Mouse (Mus musculus): ENCODE data around the gene Cyp2j5.
A peak's percentile ranks its signal among the peaks of the same experiment; 100 is the strongest.
"Not testable (repeated sequence)": the region's sequence is repeated elsewhere in the genome, so short reads cannot be mapped to it uniquely, and the experiment has no call there.

Cyp2j5 gene

DNA sequence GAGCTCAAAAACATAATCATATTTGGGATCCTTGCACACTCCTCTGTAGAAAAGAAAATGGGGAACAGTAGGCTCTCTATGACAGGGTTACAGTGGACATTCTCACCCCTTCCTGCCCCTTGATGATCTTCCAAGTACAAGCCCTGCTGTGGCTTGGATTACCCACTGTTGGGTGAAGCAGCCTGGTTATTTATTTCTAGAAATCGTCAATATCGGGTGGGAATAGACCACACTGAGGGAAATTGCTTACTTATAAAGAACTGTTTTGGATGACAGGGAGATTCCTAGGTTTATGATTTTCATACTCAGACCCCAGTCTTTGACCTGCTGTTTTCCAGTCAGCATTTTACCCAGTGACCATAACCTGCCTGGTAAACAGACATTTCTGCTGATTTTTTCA is at the start of gene Cyp2j5:
Gene Cyp2j5, minus strand, starts transcription at position 164 of the 400 bp plus-strand sequence.
- no peak for DNase-seq

DNA sequence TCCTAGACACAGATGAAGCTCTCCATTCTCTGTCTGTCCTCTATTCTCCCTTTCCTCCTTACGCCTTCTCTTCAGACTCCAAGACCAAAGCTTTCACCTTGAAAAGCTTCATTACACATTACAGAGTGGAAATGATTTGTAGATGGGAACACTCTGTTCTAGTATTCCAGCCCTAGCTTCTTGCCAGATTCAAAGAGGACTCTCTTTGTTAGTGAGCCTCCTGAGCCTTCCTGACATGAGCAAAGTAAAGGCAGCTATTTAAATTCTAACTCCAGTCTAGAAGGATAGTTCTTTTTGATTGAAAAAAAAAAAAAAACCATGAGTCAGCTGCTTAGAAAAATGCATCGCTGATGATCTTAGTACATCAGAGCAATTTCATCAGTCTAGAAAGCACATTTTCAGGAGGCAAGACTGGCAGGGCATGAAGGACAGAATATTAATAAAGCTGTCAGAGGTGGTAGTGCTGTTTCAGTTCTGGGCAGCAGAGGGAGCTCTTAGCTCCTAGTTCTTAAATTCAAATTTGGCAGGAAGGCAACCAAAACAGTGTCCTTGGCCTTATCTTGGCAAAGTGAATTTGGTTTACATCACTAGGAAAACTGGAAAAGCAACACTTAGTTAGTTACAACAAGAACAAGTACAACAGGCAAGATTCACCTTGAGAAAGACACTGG is 41.5 kb upstream of the Cyp2j5 start:
- DNase-seq, result peak; percentile 63

DNA sequence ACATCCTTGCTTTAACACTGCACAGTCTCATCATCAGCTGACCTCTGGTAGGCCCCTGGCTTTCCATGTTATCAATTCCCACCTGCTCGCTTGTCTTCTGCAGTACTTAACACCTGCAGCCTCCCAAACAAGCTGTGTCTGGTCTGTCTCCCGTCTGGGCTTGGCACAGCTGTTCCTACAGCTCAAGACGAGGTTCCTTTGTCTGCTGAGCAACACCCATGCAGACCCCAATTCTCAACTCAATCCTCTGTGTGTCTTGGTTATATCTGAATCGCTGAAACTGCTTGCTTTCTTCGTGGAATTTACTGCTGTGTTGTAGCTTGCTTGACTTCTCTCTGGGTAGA is 34.2 kb upstream of the Cyp2j5 start:
- no peak for DNase-seq

- DNase-seq, result peak; percentile 34
Measured at GRCm38 (mm10) chr4:96697511-96698217, 33.7 kb upstream of the Cyp2j5 start.

GRCm38 (mm10) chr4:96696614-96697360 is 32.8 kb upstream of the Cyp2j5 start:
- peak; percentile 71 for DNase-seq

GRCm38 (mm10) chr4:96687358-96687803 is 23.4 kb upstream of the Cyp2j5 start:
- DNase-seq, result no peak

GRCm38 (mm10) chr4:96683474-96683873 is 19.5 kb upstream of the Cyp2j5 start:
- DNase-seq, result no peak

DNA sequence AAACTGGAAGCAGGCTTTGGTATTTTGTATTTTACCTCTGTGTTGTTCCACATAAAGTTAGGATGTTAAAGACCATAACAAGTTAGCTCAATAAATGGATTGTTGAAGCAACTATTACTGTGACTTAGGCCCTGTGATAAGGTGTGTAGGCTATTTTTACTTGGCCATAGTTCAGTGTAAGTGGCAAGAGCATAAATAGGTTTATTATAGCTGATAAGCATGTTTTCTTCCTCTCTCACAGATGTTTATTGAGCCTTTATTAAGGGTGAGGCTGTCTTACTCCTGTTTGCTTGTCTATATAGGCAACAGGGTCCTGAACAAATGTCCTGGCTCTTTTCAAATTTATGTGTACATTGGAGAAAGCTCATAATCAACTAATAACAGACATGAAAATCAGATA is 17.0 kb upstream of the Cyp2j5 start:
- no peak for DNase-seq

DNA sequence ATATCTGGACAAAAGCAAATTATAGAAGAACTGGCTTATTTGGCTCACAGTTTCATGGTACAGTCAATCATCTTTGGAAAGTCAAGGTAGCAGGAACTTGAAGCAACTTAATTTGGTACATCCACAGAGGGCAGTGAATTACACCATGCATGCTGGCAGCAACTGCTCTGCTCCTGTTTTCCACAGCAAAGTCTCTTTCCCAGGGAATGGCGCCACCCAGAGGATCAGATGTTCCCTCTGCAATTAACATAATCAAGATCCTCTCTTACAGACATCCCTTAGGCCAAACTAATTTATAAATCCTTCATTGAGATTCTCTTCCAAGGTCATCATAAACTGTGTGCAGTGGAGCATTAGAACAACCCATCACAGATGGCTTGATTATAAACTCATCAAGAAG is 16.3 kb upstream of the Cyp2j5 start:
- DNase-seq, result peak; percentile 42

- DNase-seq, result no peak
Measured at GRCm38 (mm10) chr4:96664668-96665454, 907 bp upstream of the Cyp2j5 start.

DNA sequence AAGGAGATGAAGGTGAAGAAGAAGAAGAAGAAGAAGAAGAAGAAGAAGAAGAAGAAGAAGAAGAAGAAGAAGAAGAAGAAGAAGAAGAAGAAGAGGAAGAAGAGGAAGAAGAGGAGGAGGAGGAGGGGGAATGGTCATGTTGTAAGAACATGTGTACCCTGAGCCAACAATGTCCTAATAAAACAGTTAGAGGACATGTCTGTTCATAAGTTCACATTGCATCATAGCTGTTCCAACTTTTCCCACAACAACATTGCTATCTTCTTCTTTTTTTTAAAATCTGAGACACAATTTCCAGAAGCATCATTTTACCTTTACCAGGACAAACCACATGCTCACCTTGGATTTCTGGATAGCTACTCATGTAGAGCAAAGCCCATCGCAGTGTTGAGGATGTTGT is 28.5 kb downstream of the Cyp2j5 start:
- DNase-seq, result no peak

DNA sequence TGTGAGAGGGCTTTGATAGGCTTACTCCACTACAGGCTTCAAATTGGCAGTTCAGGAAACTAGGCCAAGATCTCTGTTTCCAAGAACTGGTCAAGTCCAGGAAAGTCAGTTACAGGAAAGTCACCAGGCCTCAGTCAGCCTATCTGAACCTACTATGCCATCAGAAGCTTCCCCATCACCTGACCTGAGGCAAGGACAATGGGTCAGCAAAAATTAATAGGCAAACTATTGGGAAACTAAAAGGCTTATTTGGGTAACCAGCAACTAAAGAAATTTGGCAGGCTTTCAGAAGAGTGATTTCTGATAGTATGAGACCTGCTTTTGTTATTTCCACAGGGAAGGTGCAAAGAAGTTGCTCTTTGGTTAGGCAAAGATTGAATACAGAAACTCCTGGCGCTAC is 41.5 kb downstream of the Cyp2j5 start:
- no peak for DNase-seq

GRCm38 (mm10) chr4:96591791-96592150 is 72.2 kb downstream of the Cyp2j5 start:
- peak; percentile 70 for DNase-seq

GRCm38 (mm10) chr4:96590911-96591790 is 72.8 kb downstream of the Cyp2j5 start, which contains the start of gene Cyp2j9:
Cyp2j9 (minus strand) TSS chr4:96591578.
- peak; percentile 17 for DNase-seq

DNA sequence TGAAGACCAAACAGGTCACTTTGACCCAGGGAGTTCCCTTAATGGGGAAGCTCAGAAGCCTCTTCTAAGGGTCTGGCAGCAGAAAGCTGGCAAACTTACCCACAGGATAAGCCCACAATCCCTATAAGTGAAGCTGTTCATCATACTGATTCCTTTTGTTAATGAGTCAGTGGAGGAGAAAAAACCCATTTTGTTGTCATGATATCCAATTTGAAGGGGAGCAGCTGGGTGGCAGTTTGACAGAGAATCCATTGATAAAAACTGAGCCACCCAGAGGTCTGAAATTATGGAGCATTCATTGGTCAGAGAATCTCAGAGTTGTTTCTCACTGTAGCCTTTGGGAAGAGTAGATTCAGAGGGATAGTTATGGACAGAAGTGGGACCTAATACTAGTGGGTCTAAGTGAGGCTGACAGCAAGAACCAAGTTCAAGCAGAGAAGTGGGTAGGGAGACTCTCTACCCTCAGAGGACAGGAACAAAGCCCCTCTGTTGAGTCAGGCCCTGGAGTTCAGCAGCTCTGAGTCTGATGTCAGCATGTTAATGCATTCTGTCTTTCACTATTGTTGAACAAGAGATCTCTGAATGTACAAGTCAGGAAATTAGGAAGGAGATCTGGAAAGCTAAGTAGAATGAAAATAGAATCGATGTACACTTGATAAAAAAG is 82.4 kb downstream of the Cyp2j5 start:
- DNase-seq, result peak; percentile 21

- not testable (repeated sequence) for DNase-seq
Measured at GRCm38 (mm10) chr4:96580351-96580750, 83.6 kb downstream of the Cyp2j5 start.
